Mouse (Mus musculus): ENCODE results near the gene 4921507P07Rik. TPM values are rescaled to one million over a fixed set of nuclear protein-coding genes. Genes with fewer than 3 reads are reported as not detected.
"Not testable (repeated sequence)": the region's sequence is repeated elsewhere in the genome, so short reads cannot be mapped to it uniquely, and the experiment has no call there.

Gene 4921507P07Rik
- total RNA-seq, 2 experiments from 2014 or later, result 0.10 to 0.32 TPM

- DNase-seq (ENCODE audit: low spot score in 2 of 2), result no peak
Measured at GRCm38 (mm10) chr6:50558877-50559276, 37.6 kb downstream of the 4921507P07Rik start.

- DNase-seq (ENCODE audit: low spot score in 2 of 2), result no peak
Measured at GRCm38 (mm10) chr6:50557566-50557965, 38.9 kb downstream of the 4921507P07Rik start.

DNA sequence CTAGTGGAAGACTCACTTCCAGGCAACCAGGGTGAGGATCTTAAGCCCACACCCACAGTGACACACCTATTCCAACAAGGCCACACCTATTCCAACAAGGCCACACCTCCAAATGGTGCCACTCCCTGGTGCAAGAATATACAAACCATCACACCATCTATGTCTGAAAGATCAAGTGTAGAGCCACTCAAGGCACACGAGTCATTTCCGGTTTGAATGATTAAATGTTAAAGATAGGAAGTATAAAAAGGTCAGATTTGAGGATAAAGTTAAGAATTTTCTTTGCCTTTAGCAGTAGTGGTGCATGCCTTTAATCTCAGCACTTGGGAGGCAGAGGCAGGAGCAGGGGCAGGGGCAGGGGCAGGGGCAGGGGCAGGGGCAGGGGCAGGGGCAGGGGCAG, 42.2 kb downstream of the 4921507P07Rik start:
- DNase-seq (ENCODE audit: low spot score in 2 of 2), result not testable (repeated sequence)

- DNase-seq (ENCODE audit: low spot score in 2 of 2), result no peak
Measured at GRCm38 (mm10) chr6:50552881-50553518, 43.4 kb downstream of the 4921507P07Rik start.

DNA sequence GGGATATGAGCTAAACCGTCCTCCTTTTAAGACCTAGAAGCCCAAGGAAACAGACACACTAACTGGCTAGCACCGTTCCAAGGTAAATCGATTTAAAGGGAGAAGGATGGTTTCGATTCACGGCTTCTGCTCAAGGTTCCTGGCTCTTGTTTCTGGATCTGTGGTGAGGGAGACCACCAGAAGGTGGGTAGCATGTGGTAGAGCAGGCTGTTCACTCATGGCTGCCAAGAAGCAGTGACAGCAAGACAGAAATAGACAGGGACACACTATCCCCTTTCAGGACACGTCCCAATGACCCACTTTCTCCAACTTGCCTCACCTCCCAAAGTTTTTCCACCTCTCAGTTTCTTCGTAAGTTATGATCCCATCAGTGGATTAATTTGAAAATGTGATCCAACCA, 46.6 kb downstream of the 4921507P07Rik start:
- no peak for DNase-seq (ENCODE audit: low spot score in 2 of 2)

DNA sequence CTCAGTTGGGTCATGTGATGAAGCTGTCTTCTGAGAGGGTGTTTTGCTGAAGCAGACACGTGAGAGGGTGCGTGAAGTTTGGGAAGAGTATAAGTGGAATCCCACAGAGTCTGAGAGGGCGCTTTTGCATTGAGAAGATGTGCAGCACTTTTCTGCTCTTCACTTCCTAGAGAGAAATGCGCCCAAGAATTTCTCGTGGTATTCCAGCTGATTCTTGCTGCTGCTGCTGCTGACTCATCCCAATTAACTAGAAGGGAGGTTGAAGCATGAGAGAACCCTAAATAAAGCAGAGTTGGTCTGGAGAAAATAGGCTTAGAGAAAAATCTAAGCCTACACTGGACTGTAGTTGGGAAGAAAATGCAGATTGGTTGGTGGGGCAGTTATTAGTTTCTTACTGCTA, 47.4 kb downstream of the 4921507P07Rik start:
- no peak for DNase-seq (ENCODE audit: low spot score in 2 of 2)

DNA sequence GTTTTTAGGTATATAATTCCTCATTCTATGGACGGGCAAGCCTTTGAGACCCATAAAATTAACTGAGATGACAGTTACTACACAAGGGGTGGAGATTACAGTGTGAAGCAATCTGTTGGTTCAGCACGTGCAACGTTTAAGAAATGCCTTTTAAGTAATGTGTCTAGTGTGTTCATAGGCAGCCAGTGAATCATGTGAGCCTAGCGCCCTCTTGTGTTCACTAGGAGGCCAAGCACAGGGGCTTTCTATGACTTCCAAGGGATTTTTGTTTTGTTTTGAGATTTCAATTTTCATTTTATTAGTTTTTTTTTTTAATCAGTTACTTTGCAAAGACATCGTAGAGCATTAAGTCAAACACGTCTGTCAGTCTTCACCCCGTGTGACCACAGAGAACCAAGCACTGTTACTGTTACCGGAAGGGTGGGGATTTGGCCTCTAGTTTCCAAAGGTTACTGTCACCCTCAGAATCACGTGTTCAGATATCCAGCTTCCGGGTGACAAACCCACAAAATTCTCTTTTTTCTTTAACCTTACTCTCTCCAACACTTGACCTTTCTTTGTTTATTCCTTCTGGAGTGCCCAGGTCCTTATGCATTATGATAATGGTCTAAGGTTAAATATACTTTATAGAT, 50.9 kb downstream of the 4921507P07Rik start:
- DNase-seq (ENCODE audit: low spot score in 2 of 2), result no peak

DNA sequence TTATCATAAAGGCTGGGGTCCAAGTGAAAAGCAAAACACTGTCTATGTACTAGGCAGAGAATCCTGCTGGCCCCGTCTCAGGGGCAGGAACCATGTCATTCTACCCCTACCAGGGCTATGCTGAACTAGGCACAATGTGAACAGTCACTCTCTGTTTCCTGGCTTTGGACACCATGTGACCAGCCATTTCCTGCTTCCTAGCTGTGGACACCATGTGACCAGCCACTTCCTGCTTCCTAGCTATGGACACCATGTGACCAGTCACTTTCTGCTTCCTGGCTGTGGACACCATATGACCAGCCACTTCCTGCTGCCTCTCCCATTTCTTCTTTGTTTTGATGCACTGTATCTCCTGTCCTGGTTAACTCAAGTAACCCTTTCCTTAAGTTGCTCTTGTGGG, 53.9 kb downstream of the 4921507P07Rik start:
- no peak for DNase-seq (ENCODE audit: low spot score in 2 of 2)

DNA sequence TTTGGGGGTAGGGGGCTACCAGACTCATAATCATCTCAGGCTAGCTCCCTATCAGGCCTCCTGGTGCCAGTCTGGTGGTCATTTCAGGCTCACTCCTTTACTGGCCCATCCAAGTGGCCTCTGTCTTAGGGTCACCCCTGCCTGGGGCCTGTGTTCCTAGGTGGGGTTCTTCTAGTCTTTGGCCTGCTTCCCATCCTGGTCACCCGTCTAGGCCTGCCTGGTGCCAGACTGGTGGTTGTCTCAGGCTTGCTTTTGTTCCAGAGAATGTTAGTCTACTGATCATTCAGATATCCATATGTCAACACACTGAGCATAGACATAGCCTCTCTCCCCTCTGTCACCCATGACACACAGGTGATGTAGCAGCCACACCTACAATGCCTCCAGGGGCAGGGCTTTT, 56.8 kb downstream of the 4921507P07Rik start:
- no peak for DNase-seq (ENCODE audit: low spot score in 2 of 2)

DNA sequence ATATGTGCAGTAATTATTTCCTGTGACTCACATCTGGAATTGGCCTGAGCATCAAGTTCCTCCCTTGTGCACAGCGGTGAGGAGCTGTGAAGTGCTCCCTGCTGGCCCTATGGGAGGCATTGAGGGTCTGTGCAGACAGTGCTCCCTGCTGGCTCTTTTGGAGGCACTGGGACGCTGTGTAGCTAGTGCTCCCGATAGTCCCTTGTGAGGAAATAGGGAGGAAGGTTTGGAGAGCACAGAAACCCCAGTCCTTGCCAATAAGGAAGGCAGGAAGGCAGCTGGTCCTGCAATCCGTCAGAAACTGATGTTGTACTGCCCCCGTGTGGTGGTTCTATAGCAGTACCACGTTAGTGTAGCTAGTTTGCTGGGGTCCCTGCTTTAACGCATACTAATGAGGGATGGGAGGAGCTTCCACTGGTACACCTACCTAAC, 60.0 kb downstream of the 4921507P07Rik start:
- peak; percentile 63 to 82 for DNase-seq (ENCODE audit: low spot score in 2 of 2)

GRCm38 (mm10) chr6:50535346-50535745, 61.1 kb downstream of the 4921507P07Rik start:
- DNase-seq (ENCODE audit: low spot score in 2 of 2), result no peak

DNA sequence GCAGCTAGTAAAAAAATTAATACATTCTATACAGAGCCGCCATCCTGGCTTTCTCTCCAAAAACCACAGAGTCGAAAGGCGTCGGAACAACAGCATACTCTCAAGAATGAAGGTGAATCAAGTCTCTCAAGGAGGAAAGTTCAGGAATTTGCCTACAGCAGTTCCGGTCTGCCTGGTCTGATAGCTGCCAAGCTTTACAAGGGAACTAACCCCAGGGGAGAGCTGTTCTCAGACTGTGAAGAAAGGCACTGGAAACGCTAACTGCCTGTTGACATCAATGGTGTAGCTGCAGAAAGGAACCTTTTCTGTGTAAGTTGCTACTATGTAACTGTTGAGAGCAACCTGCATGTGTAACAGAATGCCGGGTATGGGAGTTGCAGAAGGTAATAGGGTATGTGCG, 64.5 kb downstream of the 4921507P07Rik start:
- no peak for DNase-seq (ENCODE audit: low spot score in 2 of 2)

DNA sequence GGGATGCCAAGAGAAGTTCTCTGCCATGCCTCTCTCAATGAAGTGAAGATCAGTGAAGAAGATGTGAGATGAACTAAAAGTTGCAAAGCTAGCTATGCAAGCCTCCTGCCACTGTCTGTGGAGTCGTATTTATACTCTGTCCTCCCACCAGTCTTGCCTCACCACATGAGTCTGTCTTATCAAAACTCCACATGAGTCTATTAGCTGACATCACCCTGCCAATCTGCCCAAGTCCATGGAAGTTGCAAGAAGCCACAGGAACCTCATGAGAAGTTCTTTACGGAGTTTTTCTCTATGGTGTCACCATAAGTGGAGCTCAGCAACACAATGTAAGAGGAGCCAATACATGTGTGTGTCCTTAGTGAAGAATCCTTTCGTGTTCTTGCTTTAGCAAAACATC, 65.4 kb downstream of the 4921507P07Rik start:
- no peak for DNase-seq (ENCODE audit: low spot score in 2 of 2)

GRCm38 (mm10) chr6:50529194-50529593, 67.2 kb downstream of the 4921507P07Rik start:
- no peak for DNase-seq (ENCODE audit: low spot score in 2 of 2)

GRCm38 (mm10) chr6:50527416-50527815, 69.0 kb downstream of the 4921507P07Rik start:
- no peak for DNase-seq (ENCODE audit: low spot score in 2 of 2)

GRCm38 (mm10) chr6:50526597-50527024, 69.8 kb downstream of the 4921507P07Rik start:
- peak; percentile 35 to 50 for DNase-seq (ENCODE audit: low spot score in 2 of 2)

DNA sequence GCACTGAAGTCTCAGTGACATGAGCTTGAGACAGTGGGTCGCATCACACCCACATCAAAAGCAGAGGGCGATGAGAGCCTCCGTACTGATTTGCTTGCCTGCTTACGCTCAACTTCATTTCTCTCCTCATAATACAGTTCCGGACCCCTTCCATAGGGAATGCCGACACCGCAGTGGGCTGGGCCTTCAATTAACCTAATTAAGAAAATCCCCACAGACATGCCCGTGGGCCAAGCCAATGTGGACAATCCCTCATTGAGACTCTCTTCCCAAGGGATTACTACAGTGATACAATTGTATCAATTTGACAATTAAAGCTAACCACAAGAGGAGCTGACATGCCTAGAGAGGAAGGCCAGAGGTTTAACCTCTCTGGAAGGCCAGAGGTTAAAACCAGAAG, 70.6 kb downstream of the 4921507P07Rik start:
- no peak for DNase-seq (ENCODE audit: low spot score in 2 of 2)

GRCm38 (mm10) chr6:50524261-50524896, 72.1 kb downstream of the 4921507P07Rik start:
- DNase-seq (ENCODE audit: low spot score in 2 of 2), result no peak
